Mouse (Mus musculus): ENCODE data around the gene Stoml1.

The Stoml1 gene

DNA sequence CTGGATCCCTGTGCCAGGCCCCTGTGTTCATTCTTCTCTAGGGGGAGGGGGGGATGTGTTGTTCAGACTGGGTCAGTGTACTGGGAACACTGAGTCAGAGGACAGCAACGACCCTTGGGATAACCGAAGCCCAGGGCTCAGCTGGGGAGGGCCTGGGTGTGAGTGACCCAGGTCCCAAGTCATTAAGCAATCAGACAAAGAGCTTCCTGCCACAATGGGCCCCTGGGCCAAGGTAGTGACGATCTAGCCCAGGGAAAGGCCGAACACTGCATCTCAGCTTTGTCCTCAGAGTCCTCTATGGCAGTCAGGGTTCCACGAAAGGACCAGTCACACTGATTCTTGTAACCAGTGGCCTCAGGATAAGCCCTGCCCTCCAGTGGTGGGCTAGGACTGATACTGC lies 50.2 kb downstream of the Stoml1 start:
- DNase-seq (ENCODE audit: low read depth) = no peak

DNA sequence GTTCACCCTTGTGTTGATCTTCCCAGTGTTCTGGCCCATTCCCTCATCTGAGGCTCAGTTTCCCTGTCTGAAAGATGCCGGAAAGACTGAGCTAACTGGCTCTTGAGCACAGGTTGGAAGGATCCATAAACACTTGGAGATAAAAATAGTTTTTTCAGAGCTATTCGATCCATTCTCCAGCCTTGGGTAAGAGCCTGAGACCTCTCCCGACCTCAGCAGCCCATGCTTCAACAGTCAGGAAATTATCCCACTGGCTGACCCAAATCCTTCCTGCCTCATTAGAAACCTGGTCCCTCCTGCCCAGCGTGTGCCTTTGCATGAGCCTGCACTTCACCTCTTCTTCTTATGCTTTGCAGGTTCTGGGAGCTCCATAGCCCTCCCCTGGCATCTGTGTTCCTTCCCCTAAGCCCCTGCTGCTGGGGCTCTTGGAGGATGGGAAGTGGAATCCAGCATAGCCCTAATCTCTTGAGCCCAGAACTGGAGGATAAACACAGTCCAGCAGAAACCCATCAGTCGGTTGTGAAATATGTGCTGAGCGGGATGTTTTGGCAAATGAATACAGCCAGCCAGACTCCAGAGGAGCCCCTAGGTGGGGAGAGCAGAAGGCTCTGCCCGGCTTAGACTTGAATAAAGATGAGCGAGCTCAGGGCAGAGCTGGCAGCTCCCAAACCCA lies 50.8 kb downstream of the Stoml1 start:
- DNase-seq (ENCODE audit: low read depth) = no peak

DNA sequence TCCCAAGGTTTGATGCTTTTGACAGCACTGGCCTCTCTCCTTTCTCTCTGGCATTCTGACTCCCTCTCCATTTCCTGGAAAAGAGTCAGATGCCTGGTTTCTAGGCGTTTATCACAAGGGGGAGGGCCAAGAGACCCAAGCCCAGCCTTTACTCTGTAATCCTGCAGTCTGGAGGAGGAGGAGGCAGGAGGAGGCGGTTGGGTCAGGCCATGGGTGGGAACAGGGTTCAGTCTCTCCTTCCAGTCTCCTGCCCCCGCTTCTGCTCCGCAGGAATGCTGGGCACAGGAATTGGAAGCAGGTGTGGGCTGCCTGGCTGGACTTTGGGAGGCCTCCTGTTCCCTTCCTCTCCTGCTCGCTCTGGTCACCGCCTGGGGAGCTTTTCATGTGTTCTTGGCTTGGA lies 52.7 kb downstream of the Stoml1 start:
- no peak for DNase-seq (ENCODE audit: low read depth)

DNA sequence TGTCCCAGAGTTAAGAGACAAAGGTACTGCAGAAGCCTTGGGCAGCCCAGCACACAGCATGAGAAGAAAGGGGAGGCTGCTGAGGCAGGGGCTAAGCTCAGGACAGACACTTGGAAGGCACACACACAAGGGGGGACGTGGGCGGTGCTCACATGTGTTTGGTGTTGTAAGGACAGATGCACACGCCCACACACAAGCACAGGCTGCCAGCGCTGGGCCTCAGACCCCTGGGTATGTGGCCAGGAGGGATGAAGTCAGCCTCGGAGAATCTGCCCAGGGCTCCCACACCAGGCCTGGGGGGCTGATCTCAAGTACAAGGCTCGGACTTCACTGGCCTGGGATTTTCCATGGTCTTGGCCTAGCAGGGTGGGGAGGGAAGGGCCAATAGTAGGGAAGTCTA lies 55.4 kb downstream of the Stoml1 start:
- DNase-seq (ENCODE audit: low read depth) = no peak

DNA sequence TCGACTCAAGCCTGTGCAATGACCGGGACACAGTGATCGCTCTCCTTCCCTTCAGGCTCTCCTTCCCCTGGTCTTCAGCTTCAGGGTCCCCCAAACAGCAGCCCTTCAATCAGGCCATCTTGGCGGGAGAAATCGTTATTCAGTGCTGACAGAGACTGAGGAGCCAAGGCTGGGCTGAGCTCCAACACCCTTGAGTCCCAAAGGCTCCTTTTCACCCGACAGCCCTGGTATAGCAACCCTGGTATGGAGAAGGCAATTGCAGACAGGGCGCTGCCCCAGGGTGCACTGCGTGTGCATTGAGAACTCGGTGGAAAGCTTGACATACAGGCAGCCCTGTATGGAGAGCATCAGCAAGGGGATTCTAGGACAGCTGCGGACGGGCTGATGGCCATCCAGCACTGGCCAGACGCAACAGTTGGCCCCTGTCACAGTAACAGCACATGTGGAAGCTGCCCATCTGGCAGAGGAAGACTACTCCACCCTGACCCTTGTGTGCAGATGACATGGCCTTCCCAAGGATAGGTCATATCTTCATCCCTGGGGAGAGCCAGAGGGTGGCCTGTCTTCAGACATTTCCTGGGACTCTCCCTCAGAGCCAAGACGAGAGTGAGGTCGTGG lies 57.2 kb downstream of the Stoml1 start:
- DNase-seq (ENCODE audit: low read depth) = no peak

DNA sequence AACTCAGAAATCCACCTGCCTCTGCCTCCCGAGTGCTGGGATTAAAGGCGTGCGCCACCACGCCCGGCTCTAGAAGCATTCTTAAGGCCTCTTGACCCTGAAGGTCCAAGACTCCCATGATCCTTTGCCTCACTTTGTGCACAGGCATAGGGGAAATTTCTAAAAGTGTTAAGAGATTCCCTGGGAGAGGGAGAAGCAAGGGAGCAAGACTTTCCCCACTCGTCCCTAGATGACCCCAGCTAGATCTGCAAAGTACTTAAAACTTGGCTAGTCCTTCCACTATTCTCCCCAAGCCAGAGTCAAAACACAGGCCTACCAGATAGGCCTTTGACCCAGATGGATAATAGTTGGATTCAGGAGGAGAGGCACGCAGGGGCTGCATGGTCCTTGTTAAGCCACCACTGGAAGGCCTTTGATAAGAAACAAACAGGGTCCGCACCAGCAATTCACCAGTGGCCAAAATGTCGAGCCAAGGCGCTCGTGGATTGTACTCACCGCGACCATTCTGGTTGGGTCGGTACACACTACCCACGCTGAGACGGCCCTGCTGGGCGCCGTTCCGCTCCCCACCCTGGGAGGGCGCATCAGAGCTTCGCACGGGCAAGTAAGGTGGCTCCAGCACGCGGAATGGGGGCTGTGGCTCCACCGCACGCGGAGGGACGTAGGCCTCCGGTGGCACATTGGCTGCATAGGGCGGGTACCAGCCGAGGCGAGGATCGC lies 58.4 kb downstream of the Stoml1 start:
- no peak for DNase-seq (ENCODE audit: low read depth)
